Mouse (Mus musculus) liver, embryonic 14.5 days (tissue): Measurements from ENCODE around the gene Slc44a5.

Experiments used
- CTCF ChIP-seq: IDR thresholded peaks from 2 replicates; pipeline ENCODE4 v1.5.1; 2016; ENCODE audit warnings: antibody characterized with exemption, low read depth, control low read depth
- EP300 ChIP-seq: IDR thresholded peaks from 2 replicates; pipeline ENCODE4 v1.6.1; 2016; ENCODE audit warnings: antibody characterized with exemption, low read depth

DNA sequence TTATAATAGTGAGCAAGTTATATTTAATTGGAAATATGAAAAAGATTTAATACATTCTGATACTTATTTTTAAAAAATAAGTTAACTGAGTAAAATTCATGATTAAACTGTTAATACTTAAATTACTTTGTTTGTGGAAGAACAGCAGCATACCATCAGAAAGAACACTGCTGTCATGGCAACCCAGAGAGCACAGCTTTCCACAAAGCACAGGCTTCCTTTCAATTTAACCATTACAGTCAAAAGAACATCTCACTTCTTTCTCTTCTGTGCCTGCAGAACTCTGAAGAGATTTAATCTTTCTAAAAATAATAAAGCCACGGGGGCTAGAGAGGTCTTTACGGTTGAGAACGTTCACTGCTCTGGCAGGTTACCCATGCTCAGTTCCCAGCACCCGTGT lies 172.5 kb downstream of the Slc44a5 start:
- TF ChIP-seq CTCF (no peak), EP300 (no peak)
